Mouse (Mus musculus): Measurements from ENCODE around the gene Rhbdl1. TPM values are rescaled to one million over a fixed set of nuclear protein-coding genes. Genes with fewer than 3 reads are reported as not detected.

Gene Rhbdl1
- polyA plus RNA-seq, 1 experiment from 2014 or later, result 1.4 TPM

GRCm38 (mm10) chr17:25860832-25861703 is 24.0 kb upstream of the Rhbdl1 start, which contains the start of gene Wdr90:
Gene Wdr90, minus strand, starts transcription at chr17:25861501.
- WGBS, result 3% methylated on average over 65 of the region's 65 CpGs
- no peaks in the 10 kb centered on the region for H3K9me3 ChIP-seq
- no peaks in the 10 kb centered on the region for H3K27me3 ChIP-seq
- H3K4me3 ChIP-seq, result peak within 1 kb of the TSS; percentile 71
- H3K9ac ChIP-seq, result peak within 1 kb of the TSS; percentile 85
- peak; percentile 86 for ATAC-seq (ENCODE audit: insufficient number of reproducible peaks, insufficient read depth, low FRiP score, low TSS enrichment, low read depth)
- H3K27ac ChIP-seq, result peak within 1 kb of the TSS; percentile 89
- H3K4me1 ChIP-seq, result peaks cover 24% of the 10 kb centered on the region
- H3K36me3 ChIP-seq, result 0 out of 2 replicates have a peak, but pooled peaks cover 4% of the 10 kb centered on the region
- peak within 1 kb of the TSS; percentile 78 for H3K4me2 ChIP-seq

- Histone ChIP-seq H3K9ac (peak overlapping the region; percentile 85), H3K4me3 (peak overlapping the region; percentile 71), H3K4me2 (peak overlapping the region; percentile 78), H3K4me1 (peaks cover 24% of the 10 kb centered on the region), H3K36me3 (peaks cover 7% of the 10 kb centered on the region), H3K27ac (no peak overlapping the region), H3K27me3 (no peaks in the 10 kb centered on the region), H3K9me3 (no peaks in the 10 kb centered on the region)
- WGBS, result 92% methylated on average over 6 of the region's 6 CpGs
- ATAC-seq (ENCODE audit: insufficient number of reproducible peaks, insufficient read depth, low FRiP score, low TSS enrichment, low read depth), result no peak
Measured at GRCm38 (mm10) chr17:25860229-25860628, 23.1 kb upstream of the Rhbdl1 start.

GRCm38 (mm10) chr17:25844396-25844901 is 7.4 kb upstream of the Rhbdl1 start, which contains the start of gene Rhot2:
Gene Rhot2, minus strand, starts transcription at chr17:25844851.
- 2% methylated on average over 21 of the region's 21 CpGs for WGBS

GRCm38 (mm10) chr17:25843636-25844395 is 6.7 kb upstream of the Rhbdl1 start:
- ATAC-seq (ENCODE audit: insufficient number of reproducible peaks, insufficient read depth, low FRiP score, low TSS enrichment, low read depth), result 0 out of 2 replicates have a peak, but pooled peaks have one; percentile 1
- 2% methylated on average over 38 of the region's 38 CpGs for WGBS
- H3K9me3 ChIP-seq, result no peaks in the 10 kb centered on the region
- peak overlapping the region; percentile 87 for H3K4me2 ChIP-seq
- peaks cover 77% of the 10 kb centered on the region for H3K36me3 ChIP-seq
- H3K4me3 ChIP-seq, result peak overlapping the region; percentile 83
- H3K27ac ChIP-seq, result peak overlapping the region; percentile 89
- no peaks in the 10 kb centered on the region for H3K27me3 ChIP-seq
- peak overlapping the region; percentile 91 for H3K9ac ChIP-seq
- H3K4me1 ChIP-seq, result peaks cover 16% of the 10 kb centered on the region

More at GRCm38 (mm10) chr17:25844396-25844901, 7.4 kb upstream of the Rhbdl1 start, which contains the start of gene Rhot2:
- peak within 1 kb of the TSS; percentile 89 for H3K27ac ChIP-seq
- no peaks in the 10 kb centered on the region for H3K27me3 ChIP-seq
- H3K4me2 ChIP-seq, result peak within 1 kb of the TSS; percentile 87
- peak within 1 kb of the TSS; percentile 91 for H3K9ac ChIP-seq
- ATAC-seq (ENCODE audit: insufficient number of reproducible peaks, insufficient read depth, low FRiP score, low TSS enrichment, low read depth), result peak; percentile 89
- peaks cover 16% of the 10 kb centered on the region for H3K4me1 ChIP-seq
- no peaks in the 10 kb centered on the region for H3K9me3 ChIP-seq
- H3K36me3 ChIP-seq, result peaks cover 77% of the 10 kb centered on the region
- peak within 1 kb of the TSS; percentile 83 for H3K4me3 ChIP-seq

GRCm38 (mm10) chr17:25843122-25843521 is 6.0 kb upstream of the Rhbdl1 start:
- 91% methylated on average over 4 of the region's 4 CpGs for WGBS
- Histone ChIP-seq H3K4me2 (peak overlapping the region; percentile 87), H3K9ac (peak overlapping the region; percentile 91)

GRCm38 (mm10) chr17:25842509-25842908 is 5.4 kb upstream of the Rhbdl1 start:
- Histone ChIP-seq H3K27ac (no peak overlapping the region), H3K9me3 (no peaks in the 10 kb centered on the region), H3K4me2 (no peak overlapping the region), H3K36me3 (peaks cover 73% of the 10 kb centered on the region), H3K9ac (no peak overlapping the region), H3K4me1 (peaks cover 18% of the 10 kb centered on the region), H3K27me3 (no peaks in the 10 kb centered on the region), H3K4me3 (no peak overlapping the region)
- WGBS, result 82% methylated on average over 3 of the region's 3 CpGs
- ATAC-seq (ENCODE audit: insufficient number of reproducible peaks, insufficient read depth, low FRiP score, low TSS enrichment, low read depth), result no peak

More at GRCm38 (mm10) chr17:25843122-25843521, 6.0 kb upstream of the Rhbdl1 start:
- no peaks in the 10 kb centered on the region for H3K27me3 ChIP-seq
- ATAC-seq (ENCODE audit: insufficient number of reproducible peaks, insufficient read depth, low FRiP score, low TSS enrichment, low read depth), result no peak
- H3K36me3 ChIP-seq, result peaks cover 74% of the 10 kb centered on the region
- no peak overlapping the region for H3K27ac ChIP-seq
- H3K4me1 ChIP-seq, result peaks cover 16% of the 10 kb centered on the region
- no peaks in the 10 kb centered on the region for H3K9me3 ChIP-seq
- H3K4me3 ChIP-seq, result peak overlapping the region; percentile 83

GRCm38 (mm10) chr17:25841117-25841880 is 4.2 kb upstream of the Rhbdl1 start, which contains the start of gene Gm20683:
Gene Gm20683, minus strand, starts transcription at chr17:25841763.
- Histone ChIP-seq H3K4me1 (peaks cover 30% of the 10 kb centered on the region), H3K4me3 (no peak within 1 kb of the TSS), H3K9me3 (no peaks in the 10 kb centered on the region), H3K4me2 (no peak within 1 kb of the TSS), H3K27ac (no peak within 1 kb of the TSS), H3K36me3 (peaks cover 61% of the 10 kb centered on the region), H3K9ac (no peak within 1 kb of the TSS), H3K27me3 (no peaks in the 10 kb centered on the region)
- ATAC-seq (ENCODE audit: insufficient number of reproducible peaks, insufficient read depth, low FRiP score, low TSS enrichment, low read depth), result no peak
- WGBS, result 93% methylated on average over 22 of the region's 22 CpGs

GRCm38 (mm10) chr17:25840519-25840918 is 3.4 kb upstream of the Rhbdl1 start:
- H3K4me2 ChIP-seq, result no peak overlapping the region
- no peaks in the 10 kb centered on the region for H3K9me3 ChIP-seq
- H3K27ac ChIP-seq, result no peak overlapping the region
- WGBS, result 95% methylated on average over 6 of the region's 6 CpGs
- ATAC-seq (ENCODE audit: insufficient number of reproducible peaks, insufficient read depth, low FRiP score, low TSS enrichment, low read depth), result no peak
- no peaks in the 10 kb centered on the region for H3K27me3 ChIP-seq
- H3K4me1 ChIP-seq, result peaks cover 38% of the 10 kb centered on the region
- peaks cover 59% of the 10 kb centered on the region for H3K36me3 ChIP-seq
- 0 out of 2 replicates have a peak overlapping the region, but pooled peaks have one; percentile 6 for H3K9ac ChIP-seq
- no peak overlapping the region for H3K4me3 ChIP-seq

GRCm38 (mm10) chr17:25839455-25840235 is 2.5 kb upstream of the Rhbdl1 start:
- H3K4me2 ChIP-seq, result no peak overlapping the region
- no peak for ATAC-seq (ENCODE audit: insufficient number of reproducible peaks, insufficient read depth, low FRiP score, low TSS enrichment, low read depth)
- H3K36me3 ChIP-seq, result peaks cover 62% of the 10 kb centered on the region
- H3K27ac ChIP-seq, result no peak overlapping the region
- no peaks in the 10 kb centered on the region for H3K9me3 ChIP-seq
- H3K4me3 ChIP-seq, result no peak overlapping the region
- 81% methylated on average over 14 of the region's 14 CpGs for WGBS
- H3K27me3 ChIP-seq, result no peaks in the 10 kb centered on the region
- H3K4me1 ChIP-seq, result peaks cover 43% of the 10 kb centered on the region
- H3K9ac ChIP-seq, result 0 out of 2 replicates have a peak overlapping the region, but pooled peaks have one; percentile 6

GRCm38 (mm10) chr17:25838904-25839303 is 1.8 kb upstream of the Rhbdl1 start:
- Histone ChIP-seq H3K4me1 (peaks cover 48% of the 10 kb centered on the region), H3K4me2 (no peak overlapping the region), H3K9ac (0 out of 2 replicates have a peak overlapping the region, but pooled peaks have one; percentile 6), H3K27me3 (no peaks in the 10 kb centered on the region), H3K9me3 (no peaks in the 10 kb centered on the region), H3K27ac (no peak overlapping the region), H3K36me3 (peaks cover 64% of the 10 kb centered on the region), H3K4me3 (no peak overlapping the region)
- ATAC-seq (ENCODE audit: insufficient number of reproducible peaks, insufficient read depth, low FRiP score, low TSS enrichment, low read depth), result no peak
- WGBS, result 91% methylated on average over 4 of the region's 4 CpGs
